Mouse (Mus musculus): ENCODE measurements around the gene Aqp1. TPM values are rescaled to one million over a fixed set of nuclear protein-coding genes. Genes with fewer than 3 reads are reported as not detected.

Gene Aqp1
- 21.8 and 23.2 TPM in 2 replicates for polyA plus RNA-seq (2015; fragmentation: Nextera tagmentation; extraction: Ambion mirVana)

GRCm38 (mm10) chr6:55335989-55336514 lies at the start of gene Aqp1:
Gene Aqp1, plus strand, starts transcription at chr6:55336432.
- Histone ChIP-seq H3K9ac (ENCODE audit: low read depth, low read length) (no peak within 1 kb of the TSS), H3K4me2 (ENCODE audit: low read depth, low read length) (no peak within 1 kb of the TSS)
- 20% methylated on average over 12 of the region's 12 CpGs for WGBS

GRCm38 (mm10) chr6:55288007-55288602 lies 48.1 kb upstream of the Aqp1 start:
- peak; percentile 56 for ATAC-seq
- WGBS, result 75% methylated on average over 5 of the region's 5 CpGs
- 0 out of 2 replicates have a peak, but pooled peaks cover 8% of the 10 kb centered on the region for H3K9me3 ChIP-seq (ENCODE audit: control insufficient read depth, low read length)
- no peak overlapping the region for H3K9ac ChIP-seq (ENCODE audit: low read depth, low read length)
- no peaks in the 10 kb centered on the region for H3K4me1 ChIP-seq (ENCODE audit: control insufficient read depth, insufficient read depth, low read length)
- H3K36me3 ChIP-seq (ENCODE audit: control insufficient read depth, insufficient read depth, low read length), result no peaks in the 10 kb centered on the region
- no peak overlapping the region for H3K4me3 ChIP-seq (ENCODE audit: low read length)
- H3K4me2 ChIP-seq (ENCODE audit: low read depth, low read length), result no peak overlapping the region
- H3K27ac ChIP-seq (ENCODE audit: low read length), result no peak overlapping the region
- no peaks in the 10 kb centered on the region for H3K27me3 ChIP-seq (replicated peaks; ENCODE audit: control insufficient read depth, insufficient read depth, low read length)

More at GRCm38 (mm10) chr6:55335989-55336514, at the start of gene Aqp1:
- no peaks in the 10 kb centered on the region for H3K36me3 ChIP-seq (ENCODE audit: control insufficient read depth, insufficient read depth, low read length)
- peak; percentile 84 for ATAC-seq
- H3K27me3 ChIP-seq (replicated peaks; ENCODE audit: control insufficient read depth, insufficient read depth, low read length), result no peaks in the 10 kb centered on the region
- H3K9me3 ChIP-seq (ENCODE audit: control insufficient read depth, low read length), result no peaks in the 10 kb centered on the region
- H3K4me3 ChIP-seq (ENCODE audit: low read length), result no peak within 1 kb of the TSS
- H3K4me1 ChIP-seq (ENCODE audit: control insufficient read depth, insufficient read depth, low read length), result peaks cover 42% of the 10 kb centered on the region
- no peak within 1 kb of the TSS for H3K27ac ChIP-seq (ENCODE audit: low read length)

- ATAC-seq, result 0 out of 2 replicates have a peak, but pooled peaks have one; percentile 14
- H3K27me3 ChIP-seq (replicated peaks; ENCODE audit: control insufficient read depth, insufficient read depth, low read length), result no peaks in the 10 kb centered on the region
- 60% methylated on average over 19 of the region's 19 CpGs for WGBS
- no peak overlapping the region for H3K9ac ChIP-seq (ENCODE audit: low read depth, low read length)
- no peaks in the 10 kb centered on the region for H3K4me1 ChIP-seq (ENCODE audit: control insufficient read depth, insufficient read depth, low read length)
- no peak overlapping the region for H3K4me3 ChIP-seq (ENCODE audit: low read length)
- no peaks in the 10 kb centered on the region for H3K9me3 ChIP-seq (ENCODE audit: control insufficient read depth, low read length)
- no peaks in the 10 kb centered on the region for H3K36me3 ChIP-seq (ENCODE audit: control insufficient read depth, insufficient read depth, low read length)
- no peak overlapping the region for H3K27ac ChIP-seq (ENCODE audit: low read length)
- H3K4me2 ChIP-seq (ENCODE audit: low read depth, low read length), result no peak overlapping the region
Observed at GRCm38 (mm10) chr6:55294549-55295131, 41.6 kb upstream of the Aqp1 start.

GRCm38 (mm10) chr6:55295325-55295724 lies 40.9 kb upstream of the Aqp1 start:
- H3K4me1 ChIP-seq (ENCODE audit: control insufficient read depth, insufficient read depth, low read length), result no peaks in the 10 kb centered on the region
- WGBS, result 86% methylated on average over 1 of the region's 1 CpGs
- no peak for ATAC-seq
- no peak overlapping the region for H3K4me2 ChIP-seq (ENCODE audit: low read depth, low read length)
- no peaks in the 10 kb centered on the region for H3K36me3 ChIP-seq (ENCODE audit: control insufficient read depth, insufficient read depth, low read length)
- H3K27ac ChIP-seq (ENCODE audit: low read length), result no peak overlapping the region
- H3K9me3 ChIP-seq (ENCODE audit: control insufficient read depth, low read length), result no peaks in the 10 kb centered on the region
- no peak overlapping the region for H3K9ac ChIP-seq (ENCODE audit: low read depth, low read length)
- H3K27me3 ChIP-seq (replicated peaks; ENCODE audit: control insufficient read depth, insufficient read depth, low read length), result no peaks in the 10 kb centered on the region
- H3K4me3 ChIP-seq (ENCODE audit: low read length), result no peak overlapping the region

GRCm38 (mm10) chr6:55299482-55299881 lies 36.8 kb upstream of the Aqp1 start:
- Histone ChIP-seq H3K27ac (ENCODE audit: low read length) (no peak overlapping the region), H3K9ac (ENCODE audit: low read depth, low read length) (no peak overlapping the region), H3K4me1 (ENCODE audit: control insufficient read depth, insufficient read depth, low read length) (no peaks in the 10 kb centered on the region), H3K36me3 (ENCODE audit: control insufficient read depth, insufficient read depth, low read length) (no peaks in the 10 kb centered on the region), H3K4me3 (ENCODE audit: low read length) (no peak overlapping the region), H3K27me3 (replicated peaks; ENCODE audit: control insufficient read depth, insufficient read depth, low read length) (no peaks in the 10 kb centered on the region), H3K4me2 (ENCODE audit: low read depth, low read length) (no peak overlapping the region), H3K9me3 (ENCODE audit: control insufficient read depth, low read length) (no peaks in the 10 kb centered on the region)
- peak; percentile 83 for ATAC-seq
- WGBS, result 64% methylated on average over 8 of the region's 8 CpGs

GRCm38 (mm10) chr6:55299917-55300316 lies 36.3 kb upstream of the Aqp1 start:
- Histone ChIP-seq H3K27ac (ENCODE audit: low read length) (no peak overlapping the region), H3K9me3 (ENCODE audit: control insufficient read depth, low read length) (no peaks in the 10 kb centered on the region), H3K9ac (ENCODE audit: low read depth, low read length) (no peak overlapping the region), H3K4me1 (ENCODE audit: control insufficient read depth, insufficient read depth, low read length) (no peaks in the 10 kb centered on the region), H3K4me2 (ENCODE audit: low read depth, low read length) (no peak overlapping the region), H3K4me3 (ENCODE audit: low read length) (no peak overlapping the region), H3K36me3 (ENCODE audit: control insufficient read depth, insufficient read depth, low read length) (no peaks in the 10 kb centered on the region), H3K27me3 (replicated peaks; ENCODE audit: control insufficient read depth, insufficient read depth, low read length) (no peaks in the 10 kb centered on the region)
- 88% methylated on average over 2 of the region's 2 CpGs for WGBS
- no peak for ATAC-seq

- ATAC-seq, result no peak
- Histone ChIP-seq H3K4me3 (ENCODE audit: low read length) (no peak overlapping the region), H3K4me1 (ENCODE audit: control insufficient read depth, insufficient read depth, low read length) (no peaks in the 10 kb centered on the region), H3K27ac (ENCODE audit: low read length) (no peak overlapping the region), H3K9me3 (ENCODE audit: control insufficient read depth, low read length) (no peaks in the 10 kb centered on the region), H3K9ac (ENCODE audit: low read depth, low read length) (no peak overlapping the region), H3K27me3 (replicated peaks; ENCODE audit: control insufficient read depth, insufficient read depth, low read length) (no peaks in the 10 kb centered on the region), H3K36me3 (ENCODE audit: control insufficient read depth, insufficient read depth, low read length) (no peaks in the 10 kb centered on the region), H3K4me2 (ENCODE audit: low read depth, low read length) (no peak overlapping the region)
- WGBS, result 85% methylated on average over 11 of the region's 11 CpGs
Observed at GRCm38 (mm10) chr6:55300704-55301103, 35.5 kb upstream of the Aqp1 start.

- Histone ChIP-seq H3K9ac (ENCODE audit: low read depth, low read length) (no peak overlapping the region), H3K36me3 (ENCODE audit: control insufficient read depth, insufficient read depth, low read length) (no peaks in the 10 kb centered on the region), H3K4me1 (ENCODE audit: control insufficient read depth, insufficient read depth, low read length) (peaks cover 8% of the 10 kb centered on the region; the same call in 1 of the 2 replicates), H3K27ac (ENCODE audit: low read length) (no peak overlapping the region), H3K9me3 (ENCODE audit: control insufficient read depth, low read length) (no peaks in the 10 kb centered on the region), H3K4me3 (ENCODE audit: low read length) (no peak overlapping the region), H3K27me3 (replicated peaks; ENCODE audit: control insufficient read depth, insufficient read depth, low read length) (no peaks in the 10 kb centered on the region), H3K4me2 (ENCODE audit: low read depth, low read length) (no peak overlapping the region)
- WGBS, result 62% methylated on average over 2 of the region's 2 CpGs
- no peak for ATAC-seq
Observed at GRCm38 (mm10) chr6:55310179-55310578, 26.1 kb upstream of the Aqp1 start.

GRCm38 (mm10) chr6:55311962-55312361 lies 24.3 kb upstream of the Aqp1 start:
- H3K36me3 ChIP-seq (ENCODE audit: control insufficient read depth, insufficient read depth, low read length), result no peaks in the 10 kb centered on the region
- ATAC-seq, result no peak
- WGBS, result 57% methylated on average over 5 of the region's 5 CpGs

More at GRCm38 (mm10) chr6:55311962-55312361, 24.3 kb upstream of the Aqp1 start:
- Histone ChIP-seq H3K4me3 (ENCODE audit: low read length) (no peak overlapping the region), H3K9me3 (ENCODE audit: control insufficient read depth, low read length) (no peaks in the 10 kb centered on the region), H3K4me1 (ENCODE audit: control insufficient read depth, insufficient read depth, low read length) (peaks cover 4% of the 10 kb centered on the region; the same call in 1 of the 2 replicates), H3K9ac (ENCODE audit: low read depth, low read length) (no peak overlapping the region), H3K4me2 (ENCODE audit: low read depth, low read length) (no peak overlapping the region), H3K27me3 (replicated peaks; ENCODE audit: control insufficient read depth, insufficient read depth, low read length) (no peaks in the 10 kb centered on the region), H3K27ac (ENCODE audit: low read length) (no peak overlapping the region)

All from intestine, embryonic 16.5 days (tissue).